Mouse (Mus musculus): ENCODE results near the gene Aak1.

DNA sequence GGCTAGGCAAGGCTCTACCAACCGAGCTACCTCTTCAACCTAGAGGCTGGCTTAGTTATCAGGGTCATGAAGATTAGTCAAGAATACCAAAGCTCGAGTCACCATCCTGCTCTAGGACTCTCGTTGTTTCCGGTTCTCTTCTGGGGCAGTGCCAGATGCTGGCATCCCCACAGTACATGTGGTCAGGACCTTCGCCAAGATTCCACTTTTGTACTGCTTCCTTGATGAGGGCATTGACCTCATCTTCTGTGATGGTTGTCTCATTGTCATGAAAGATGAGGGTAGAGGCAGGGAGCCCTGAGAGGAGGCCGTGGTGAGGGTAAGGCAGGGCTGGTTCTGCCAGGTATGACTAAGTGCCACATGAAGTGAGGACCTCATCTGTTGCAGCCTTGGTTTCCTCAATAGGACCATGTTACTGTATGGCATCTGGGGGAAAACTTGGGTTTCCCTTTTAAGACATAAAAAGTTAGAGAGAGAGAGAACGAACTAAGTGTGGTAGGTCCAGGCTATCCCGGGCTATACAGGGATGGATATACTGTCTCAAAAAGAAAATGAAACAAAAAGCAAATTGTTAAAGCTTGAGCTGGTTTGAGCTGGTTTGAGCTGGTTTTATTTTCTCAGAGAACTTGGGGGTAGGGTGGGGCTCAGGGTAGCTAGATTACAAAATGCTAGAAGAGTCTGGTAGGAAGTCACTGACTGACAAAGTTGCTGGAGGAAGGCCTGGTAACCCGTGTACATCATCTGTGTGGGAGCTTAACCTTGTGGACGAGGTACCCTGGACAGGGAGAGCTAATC is 188.7 kb downstream of the Aak1 start:
- TF ChIP-seq POLR2A (IDR thresholded peaks at IDR 0.05; ENCODE audit: control insufficient read depth, extremely low read depth, insufficient read depth, low read length, poor library complexity) (no peak), CTCF (IDR thresholded peaks at IDR 0.05; ENCODE audit: borderline replicate concordance, control insufficient read depth, extremely low read depth, insufficient read depth, low read length, poor library complexity) (no peak)

All from thymus, adult 2 months (tissue).